Mouse (Mus musculus) cerebellum, postnatal 25 days (tissue): ENCODE data around the gene 5430402E10Rik.
"Not testable (repeated sequence)": the region's sequence is repeated elsewhere in the genome, so short reads cannot be mapped to it uniquely, and the experiment has no call there.

ENCODE experiments used
- DNase-seq, 2 experiments: peaks; one replicate each; pipeline ENCODE4 v3.0.0; 2021; ENCODE audit warnings: mixed read lengths in 2 of 2

The 5430402E10Rik gene

DNA sequence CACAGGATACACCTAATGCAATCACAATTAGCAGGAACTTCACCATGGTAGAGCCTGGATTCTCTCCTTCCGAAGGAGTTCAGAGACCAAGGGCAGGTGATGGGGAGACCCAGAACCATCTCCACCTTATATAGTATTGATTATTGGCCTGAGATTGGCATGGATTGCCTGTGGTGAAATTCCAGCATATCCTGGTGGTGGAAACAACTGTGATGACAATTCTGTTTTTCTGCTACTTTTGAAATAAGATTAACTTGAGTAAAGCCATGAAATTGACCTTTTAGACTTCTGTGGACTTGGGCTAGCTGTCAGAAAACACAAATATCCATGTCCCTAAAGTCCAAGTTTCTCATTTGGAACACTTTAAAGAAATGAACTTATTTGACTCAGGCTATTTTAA lies at the start of gene 5430402E10Rik:
5430402E10Rik (minus strand) TSS at position 101 of the 400 bp plus-strand sequence.
- DNase-seq, result not testable (repeated sequence)

- DNase-seq, result not testable (repeated sequence)
Measured at GRCm38 (mm10) chrX:77880033-77880432, 44.8 kb downstream of the 5430402E10Rik start.
